Mouse (Mus musculus): ENCODE measurements around the gene Maml3. TPM values are rescaled to one million over a fixed set of nuclear protein-coding genes. Genes with fewer than 3 reads are reported as not detected.

Maml3 gene
- total RNA-seq, 4 experiments from 2014 or later: 6.2 to 15.8 (median 10.0) TPM

GRCm38 (mm10) chr3:51739049-51739834 lies 365.6 kb downstream of the Maml3 start:
- DNase-seq: no peak

GRCm38 (mm10) chr3:51733685-51734084 lies 371.2 kb downstream of the Maml3 start:
- no peak for DNase-seq

- no peak for DNase-seq
Measured at GRCm38 (mm10) chr3:51731949-51732636, 372.8 kb downstream of the Maml3 start.

- DNase-seq: no peak
Measured at GRCm38 (mm10) chr3:51730662-51731061, 374.2 kb downstream of the Maml3 start.

GRCm38 (mm10) chr3:51729109-51729918 lies 375.6 kb downstream of the Maml3 start:
- no peak for DNase-seq

- DNase-seq: no peak
Measured at GRCm38 (mm10) chr3:51728456-51728855, 376.4 kb downstream of the Maml3 start.

GRCm38 (mm10) chr3:51727968-51728367 lies 376.9 kb downstream of the Maml3 start:
- no peak for DNase-seq

- DNase-seq: no peak
Measured at GRCm38 (mm10) chr3:51727487-51727886, 377.4 kb downstream of the Maml3 start.

- DNase-seq: no peak
Measured at GRCm38 (mm10) chr3:51726257-51726656, 378.6 kb downstream of the Maml3 start.

GRCm38 (mm10) chr3:51719982-51720381 lies 384.9 kb downstream of the Maml3 start:
- no peak for DNase-seq

GRCm38 (mm10) chr3:51719373-51719772 lies 385.5 kb downstream of the Maml3 start:
- DNase-seq: no peak

GRCm38 (mm10) chr3:51717909-51718308 lies 387.0 kb downstream of the Maml3 start:
- DNase-seq: no peak

GRCm38 (mm10) chr3:51717455-51717854 lies 387.4 kb downstream of the Maml3 start:
- no peak for DNase-seq

GRCm38 (mm10) chr3:51714469-51714868 lies 390.4 kb downstream of the Maml3 start:
- DNase-seq: no peak

GRCm38 (mm10) chr3:51713233-51713632 lies 391.6 kb downstream of the Maml3 start:
- DNase-seq: no peak

- DNase-seq: no peak
Measured at GRCm38 (mm10) chr3:51712382-51712781, 392.5 kb downstream of the Maml3 start.

GRCm38 (mm10) chr3:51708746-51709411 lies 396.0 kb downstream of the Maml3 start:
- peak; percentile 82 for DNase-seq

GRCm38 (mm10) chr3:51708375-51708745 lies 396.5 kb downstream of the Maml3 start:
- DNase-seq: no peak

GRCm38 (mm10) chr3:51705220-51705619 lies 399.7 kb downstream of the Maml3 start:
- no peak for DNase-seq

- DNase-seq: no peak
Measured at GRCm38 (mm10) chr3:51703478-51703877, 401.4 kb downstream of the Maml3 start.

- DNase-seq: no peak
Measured at GRCm38 (mm10) chr3:51702701-51703286, 402.1 kb downstream of the Maml3 start.

GRCm38 (mm10) chr3:51701950-51702349 lies 402.9 kb downstream of the Maml3 start:
- no peak for DNase-seq

Measured in adrenal gland, adult 8-10 months (tissue).